Mouse (Mus musculus) CH12.LX (cell line): ENCODE data around the gene Fam69b. TPM values are rescaled to one million over a fixed set of nuclear protein-coding genes. Genes with fewer than 3 reads are reported as not detected.

ENCODE experiments used
- DNase-seq: peaks from one replicate; pipeline ENCODE4 v3.0.0-alpha.2; 2013; ENCODE audit errors: extremely low read depth
- H3K27ac ChIP-seq: 2 replicates; pipeline ENCODE4 v1.5.1; 2012; ENCODE audit warnings: low read depth, mild to moderate bottlenecking, control low read depth, moderate library complexity; ENCODE audit not compliant: insufficient read depth
- H3K27me3 ChIP-seq: replicated peaks from 2 replicates; pipeline ENCODE3; 2012; ENCODE audit warnings: inconsistent platforms
- H3K36me3 ChIP-seq, 2 experiments: replicated peaks in 1 of 2; 2 replicates each; pipeline versions ENCODE3 to v1.6.1; 2012; ENCODE audit warnings: inconsistent platforms in 1 of 2, low read length in 1 of 2, mild to moderate bottlenecking in 1 of 2, mixed read lengths in 1 of 2, moderate library complexity in 1 of 2; ENCODE audit not compliant: control insufficient read depth in 1 of 2, insufficient read depth in 1 of 2
- H3K4me1 ChIP-seq, 2 experiments: 2 replicates each; pipeline ENCODE4 v1.6.1; 2012; ENCODE audit warnings: inconsistent platforms in 1 of 2, moderate library complexity in 1 of 2; ENCODE audit not compliant: insufficient read depth in 2 of 2, control insufficient read depth in 1 of 2
- H3K4me2 ChIP-seq: 2 replicates; pipeline ENCODE4 v1.6.1; 2012; ENCODE audit warnings: low read depth, mild to moderate bottlenecking, control low read depth; ENCODE audit not compliant: poor library complexity, insufficient read depth, severe bottlenecking
- H3K4me3 ChIP-seq, 3 experiments: fragments of 150-350 bp in 1 of 3; sonication (generic) in 1 of 3; replicated peaks in 1 of 3; 2 replicates each; pipeline versions ENCODE3 to v1.5.1; 2011 to 2012; ENCODE audit warnings: low read depth in 2 of 3, low read length in 2 of 3, mild to moderate bottlenecking in 2 of 3, moderate library complexity in 2 of 3, control low read depth in 1 of 3, improper control_type of control experiment in 1 of 3, inconsistent platforms in 1 of 3, mixed read lengths in 1 of 3; ENCODE audit not compliant: poor library complexity in 1 of 3
- H3K79me2 ChIP-seq: replicated peaks from 2 replicates; pipeline ENCODE4 v1.6.1; 2012; ENCODE audit warnings: mild to moderate bottlenecking, moderate library complexity; ENCODE audit not compliant: control insufficient read depth, poor library complexity, insufficient read depth, severe bottlenecking; ENCODE audit errors: extremely low read depth
- H3K9ac ChIP-seq: 2 replicates; pipeline ENCODE4 v1.6.1; 2012; ENCODE audit warnings: low read depth, mild to moderate bottlenecking, control low read depth, moderate library complexity; ENCODE audit not compliant: insufficient read depth
- H3K9me3 ChIP-seq: replicated peaks from 2 replicates; pipeline ENCODE3; 2012; ENCODE audit warnings: low read length, inconsistent platforms, mixed read lengths
- CHD2 ChIP-seq: IDR thresholded peaks from 2 replicates; pipeline ENCODE4 v1.6.1; 2011; ENCODE audit warnings: low read length, improper control_type of control experiment
- CTCF ChIP-seq, 2 experiments: IDR thresholded peaks in 1 of 2; conservative IDR thresholded peaks in 1 of 2; 2 replicates each; pipeline ENCODE4 v1.5.1; 2011 to 2012; ENCODE audit warnings: low read depth in 2 of 2, low read length in 2 of 2, improper control_type of control experiment in 1 of 2, inconsistent platforms in 1 of 2, mild to moderate bottlenecking in 1 of 2, moderate library complexity in 1 of 2
- ELF1 ChIP-seq: IDR thresholded peaks from 2 replicates; pipeline ENCODE4 v1.6.1; 2014; ENCODE audit warnings: low read depth, mild to moderate bottlenecking, inconsistent platforms, low read length, improper control_type of control experiment
- EP300 ChIP-seq: IDR thresholded peaks from 2 replicates; pipeline ENCODE4 v1.6.1; 2011; ENCODE audit warnings: low read length, improper control_type of control experiment
- HCFC1 ChIP-seq: IDR thresholded peaks from 2 replicates; pipeline ENCODE4 v1.6.1; 2012; ENCODE audit warnings: low read depth, mild to moderate bottlenecking, inconsistent platforms, low read length, improper control_type of control experiment
- MYC ChIP-seq: IDR thresholded peaks from 2 replicates; pipeline ENCODE4 v1.6.1; 2011; ENCODE audit warnings: low read depth, mild to moderate bottlenecking, improper control_type of control experiment, low read length
- POLR2A ChIP-seq: IDR thresholded peaks from 2 replicates; pipeline ENCODE4 v1.6.1; 2011; ENCODE audit warnings: low read depth, mild to moderate bottlenecking, improper control_type of control experiment, low read length
- RAD21 ChIP-seq: IDR thresholded peaks from 2 replicates; pipeline ENCODE4 v1.6.1; 2011; ENCODE audit warnings: low read depth, mild to moderate bottlenecking, low read length, improper control_type of control experiment, moderate library complexity
- RCOR1 ChIP-seq: conservative IDR thresholded peaks from 2 replicates; pipeline ENCODE4 v1.6.1; 2012; ENCODE audit warnings: low read depth, mild to moderate bottlenecking, inconsistent platforms, low read length, improper control_type of control experiment
- SIN3A ChIP-seq: IDR thresholded peaks from 2 replicates; pipeline ENCODE4 v1.6.1; 2012; ENCODE audit warnings: low read length, improper control_type of control experiment, inconsistent platforms
- SMC3 ChIP-seq: IDR thresholded peaks from 2 replicates; pipeline ENCODE4 v1.6.1; 2011; ENCODE audit warnings: low read depth, low read length, improper control_type of control experiment
- TBP ChIP-seq: conservative IDR thresholded peaks from 2 replicates; pipeline ENCODE4 v1.6.1; 2011; ENCODE audit warnings: low read depth, low read length, improper control_type of control experiment
- TCF12 ChIP-seq: IDR thresholded peaks from 2 replicates; pipeline ENCODE4 v1.6.1; 2014; ENCODE audit warnings: low read depth, mild to moderate bottlenecking, inconsistent platforms, low read length, improper control_type of control experiment
- USF1 ChIP-seq: IDR thresholded peaks from 2 replicates; pipeline ENCODE4 v1.6.1; 2014; ENCODE audit warnings: low read depth, mild to moderate bottlenecking, inconsistent platforms, low read length, improper control_type of control experiment
- ZC3H11A ChIP-seq: IDR thresholded peaks from 2 replicates; pipeline ENCODE4 v1.6.1; 2012; ENCODE audit warnings: low read depth, mild to moderate bottlenecking, inconsistent platforms, low read length, improper control_type of control experiment
- ZMIZ1 ChIP-seq: IDR thresholded peaks from 2 replicates; pipeline ENCODE4 v1.6.1; 2012; ENCODE audit warnings: low read depth, mild to moderate bottlenecking, inconsistent platforms, low read length, improper control_type of control experiment
- dilution Hi-C: fragments of 300-500 bp; cut with MboI; formaldehyde crosslinking; loops from 2 replicates; pipeline ENCODE4 v1.14.3; 2020; ENCODE audit warnings: low sequenced_read_pairs; ENCODE audit not compliant: extremely low pct_unique_long_range_greater_than_20kb, extremely low pct_ligation_motif_present
- in situ Hi-C: fragments of 300-500 bp; cut with MboI; formaldehyde crosslinking; loops from 3 replicates; pipeline ENCODE4 v1.14.3; 2019; ENCODE audit warnings: low sequenced_read_pairs, low pct_ligation_motif_present, low pct_unique_long_range_greater_than_20kb, mixed read lengths
- polyA plus RNA-seq: library from polyadenylated mRNA; unstranded; fragments of >175 nt; gene quantifications from 2 replicates; pipeline ENCODE4 v1.2.1, GENCODE M21; 2012; ENCODE audit warnings: low read depth; ENCODE audit not compliant: insufficient read length
- total RNA-seq, 2 experiments: library from RNA; depleted of rRNA; stranded (reverse); fragments of 300-350 nt in 1 of 2; fragments of >200 nt in 1 of 2; gene quantifications; 2 replicates each; pipeline ENCODE4 v1.2.3; 2012 to 2014

Fam69b gene
- total and polyA plus RNA-seq, 3 experiments, result 0.16 to 1.2 TPM; not detected in 1

DNA sequence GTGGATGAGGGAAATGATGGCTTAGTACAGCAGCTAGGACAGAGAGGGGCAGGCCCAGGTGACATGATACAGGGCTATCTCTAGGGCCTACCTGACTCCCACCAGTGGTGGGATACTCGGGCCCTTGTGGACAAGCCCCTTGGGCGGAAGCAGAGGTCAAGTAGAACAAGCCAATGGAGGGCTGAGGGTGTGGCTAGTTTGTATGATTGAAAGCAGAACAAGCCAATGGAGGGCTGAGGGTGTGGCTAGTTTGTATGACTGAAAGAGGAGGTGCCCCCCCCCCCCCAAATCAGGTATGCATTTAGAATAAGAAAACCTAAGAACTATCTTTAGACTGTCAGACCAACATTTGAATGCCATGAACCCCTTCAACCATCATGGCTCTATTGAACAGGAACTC is 46.1 kb upstream of the Fam69b start:
- Histone ChIP-seq H3K9ac (peak overlapping the region; percentile 23; the same call in 1 of the 2 replicates), H3K4me3 (peak overlapping the region; percentile 38 to 66 (median 46)), H3K27me3 (peaks cover 32% of the 10 kb centered on the region), H3K79me2 (no peaks in the 10 kb centered on the region), H3K36me3 (no peaks in the 10 kb centered on the region), H3K9me3 (no peaks in the 10 kb centered on the region), H3K4me1 (peaks cover 16 to 38% of the 10 kb centered on the region in 2 experiments), H3K27ac (no peak overlapping the region), H3K4me2 (peak overlapping the region; percentile 52)
- no peak for DNase-seq
- dilution Hi-C loops, result no loop called here
- in situ Hi-C loops, result no loop called here
- TF ChIP-seq ELF1, result peak; percentile 57
- 0 out of 2 replicates have a peak, but pooled peaks have one; percentile 42 for TF ChIP-seq CHD2
- no peak for TF ChIP-seq TBP
- no peak for TF ChIP-seq RAD21
- TF ChIP-seq MYC, result no peak
- no peak for TF ChIP-seq ZC3H11A
- no peak for TF ChIP-seq SIN3A
- TF ChIP-seq POLR2A, result peak; percentile 52; the same call in 1 of the 2 replicates
- TF ChIP-seq HCFC1, result no peak

DNA sequence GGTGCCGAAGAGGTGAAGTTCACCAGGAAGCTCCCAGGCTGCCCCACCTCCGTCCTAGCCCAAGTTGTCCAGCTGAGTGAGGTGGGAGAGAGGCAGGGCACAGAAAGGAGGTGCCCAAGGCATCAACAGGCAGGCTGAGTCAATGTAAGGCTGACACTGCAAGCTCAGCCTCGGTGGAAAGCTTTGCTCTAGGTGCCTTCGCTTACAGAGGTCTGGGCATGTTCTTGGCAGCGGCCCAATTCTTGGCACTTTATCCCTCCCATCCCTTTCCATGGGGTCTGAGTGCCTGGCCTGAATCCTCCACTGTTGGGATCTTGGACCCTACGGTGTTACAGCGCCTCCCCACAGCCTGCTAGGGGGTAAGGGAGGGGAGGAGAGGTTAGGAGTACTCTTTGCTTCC is 45.5 kb upstream of the Fam69b start:
- Histone ChIP-seq H3K9me3 (no peaks in the 10 kb centered on the region), H3K4me3 (no peak overlapping the region), H3K27ac (no peak overlapping the region), H3K9ac (no peak overlapping the region), H3K79me2 (no peaks in the 10 kb centered on the region), H3K4me1 (peaks cover 14 to 36% of the 10 kb centered on the region in 2 experiments), H3K4me2 (no peak overlapping the region), H3K36me3 (no peaks in the 10 kb centered on the region), H3K27me3 (peaks cover 32% of the 10 kb centered on the region)
- no peak for DNase-seq
- TF ChIP-seq ZC3H11A (no peak), EP300 (no peak)
- dilution Hi-C loops (no loop called here), in situ Hi-C loops (no loop called here)

DNA sequence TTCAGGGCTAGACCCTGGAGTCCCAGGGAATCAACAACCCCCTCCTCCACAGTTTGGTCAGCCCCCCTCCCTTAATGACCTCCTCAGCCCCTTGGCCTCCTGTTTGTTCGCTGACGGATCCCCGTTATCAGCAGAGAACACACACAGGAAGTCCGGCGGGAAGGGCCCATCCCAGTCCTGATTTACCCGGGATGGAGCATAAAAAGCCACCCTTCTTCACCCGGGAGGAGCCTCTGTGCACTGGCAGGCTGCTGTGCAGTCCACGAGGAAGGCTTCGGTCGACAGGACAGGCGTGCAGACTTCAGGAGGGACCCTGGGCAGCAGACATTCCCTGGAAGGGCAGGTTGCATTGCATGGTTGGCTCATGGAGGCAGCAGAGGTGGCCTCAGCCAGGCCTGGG is 44.6 kb upstream of the Fam69b start:
- H3K4me2 ChIP-seq, result no peak overlapping the region
- H3K27ac ChIP-seq, result no peak overlapping the region
- H3K27me3 ChIP-seq, result peaks cover 32% of the 10 kb centered on the region
- no peak for DNase-seq
- H3K9me3 ChIP-seq, result no peaks in the 10 kb centered on the region
- no peak overlapping the region for H3K4me3 ChIP-seq
- in situ Hi-C loops, result no loop called here
- TF ChIP-seq TCF12 (no peak), USF1 (no peak), CTCF (conservative IDR thresholded peaks at IDR 0.05 in 1 of 2, IDR thresholded peaks at IDR 0.05 in 1 of 2; ENCODE audit: low read depth in 2 of 2, low read length in 2 of 2) (no peak), ZMIZ1 (no peak), SMC3 (no peak), RAD21 (no peak), RCOR1 (no peak), TBP (no peak)
- dilution Hi-C loops, result no loop called here
- H3K4me1 ChIP-seq, result peaks cover 10 to 27% of the 10 kb centered on the region in 2 experiments
- no peaks in the 10 kb centered on the region for H3K36me3 ChIP-seq
- no peak overlapping the region for H3K9ac ChIP-seq
- no peaks in the 10 kb centered on the region for H3K79me2 ChIP-seq
